Mouse (Mus musculus): ENCODE data around the gene Camk2g. TPM values are rescaled to one million over a fixed set of nuclear protein-coding genes. Genes with fewer than 3 reads are reported as not detected.

Gene Camk2g
- total and polyA plus RNA-seq, 3 experiments = 14.1 to 27.1 TPM; not detected in 1

DNA sequence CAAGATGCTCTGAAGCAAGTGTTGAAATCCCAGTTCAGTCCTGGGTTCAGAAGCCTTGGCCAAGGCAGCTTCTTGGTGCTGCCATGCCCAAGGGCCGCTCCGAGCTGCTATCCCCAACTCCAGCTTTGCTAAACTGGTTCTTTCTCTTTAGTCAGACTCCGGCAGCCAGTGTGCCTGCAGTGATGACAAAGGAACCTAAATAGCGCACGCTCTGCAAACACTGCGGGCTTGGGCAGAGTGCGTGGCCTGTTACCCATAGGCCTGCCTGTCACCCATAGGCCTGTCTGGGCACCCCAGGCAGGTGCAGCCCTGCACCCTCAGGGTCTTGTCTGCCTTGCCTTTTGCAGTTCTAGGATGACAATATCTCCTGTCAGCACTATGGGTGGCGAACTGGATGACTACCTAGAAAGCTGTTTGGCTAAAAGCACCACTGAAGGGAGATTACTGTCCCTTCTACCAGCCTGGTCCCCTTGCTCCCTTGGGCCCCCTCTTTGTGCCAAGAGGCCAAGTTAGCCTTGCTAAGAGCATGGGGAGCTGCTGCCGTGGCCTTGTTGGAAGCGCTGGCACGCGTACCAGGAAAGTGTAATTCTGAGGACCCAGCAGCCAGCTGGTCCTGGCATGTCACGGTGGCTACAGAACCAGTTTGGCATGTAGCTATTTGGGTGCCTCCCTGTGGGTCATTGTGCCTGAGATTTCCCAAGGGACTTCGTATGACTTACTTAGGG is 12.4 kb upstream of the Camk2g start:
- Histone ChIP-seq H3K9me3 (replicated peaks; ENCODE audit: insufficient read depth, low read length) (no peaks in the 10 kb centered on the region), H3K79me2 (ENCODE audit: control insufficient read depth, insufficient read depth, low read length, poor library complexity) (no peaks in the 10 kb centered on the region), H3K4me3 (ENCODE audit: control insufficient read depth in 1 of 2, insufficient read depth in 1 of 2, low read depth in 2 of 2, low read length in 2 of 2) (no peak overlapping the region), H3K4me1 (ENCODE audit: control insufficient read depth in 1 of 2, insufficient read depth in 2 of 2, low read length in 2 of 2) (peaks cover 0 to 2% of the 10 kb centered on the region in 2 experiments; a peak in 1 of 4 replicates), H3K9ac (ENCODE audit: control insufficient read depth, low read depth, low read length, poor library complexity, severe bottlenecking) (no peak overlapping the region), H3K36me3 (ENCODE audit: control insufficient read depth in 1 of 2, insufficient read depth in 2 of 2, low read length in 2 of 2) (no peaks in the 10 kb centered on the region), H3K27ac (ENCODE audit: control insufficient read depth, low read depth, low read length) (no peak overlapping the region), H3K27me3 (ENCODE audit: control insufficient read depth in 1 of 2, insufficient read depth in 2 of 2, low read length in 2 of 2) (peaks cover 4 to 5% of the 10 kb centered on the region in 2 experiments)
- DNase-seq (ENCODE audit: low read depth, low spot score) = no peak
- no peak for TF ChIP-seq POLR2AphosphoS5 (IDR thresholded peaks at IDR 0.05; ENCODE audit: borderline replicate concordance, low read depth, low read length)
- TF ChIP-seq GABPA (IDR thresholded peaks at IDR 0.05; ENCODE audit: low read depth, low read length) = no peak
- no peak for TF ChIP-seq TCF12 (IDR thresholded peaks at IDR 0.05; ENCODE audit: low read depth, low read length)
- TF ChIP-seq CHD1 (IDR thresholded peaks at IDR 0.05; ENCODE audit: low read depth, low read length) = no peak
- no peak for TF ChIP-seq MAX (IDR thresholded peaks at IDR 0.05; ENCODE audit: low read length)
- no peak for TF ChIP-seq JUND (IDR thresholded peaks at IDR 0.05; ENCODE audit: low read depth, low read length)
- TF ChIP-seq MXI1 (IDR thresholded peaks at IDR 0.05; ENCODE audit: low read depth, low read length) = no peak
- TF ChIP-seq SIN3A (IDR thresholded peaks at IDR 0.05; ENCODE audit: low read length) = no peak
- no peak for TF ChIP-seq USF2 (IDR thresholded peaks at IDR 0.05; ENCODE audit: borderline replicate concordance in 1 of 2, insufficient read depth in 1 of 2, low read depth in 1 of 2, low read length in 2 of 2)
- TF ChIP-seq GATA1 (IDR thresholded peaks at IDR 0.05; ENCODE audit: low read depth, low read length) = no peak
- no peak for TF ChIP-seq RCOR1 (IDR thresholded peaks at IDR 0.05; ENCODE audit: low read depth, low read length)
- TF ChIP-seq TBP (IDR thresholded peaks at IDR 0.05; ENCODE audit: low read depth, low read length) = no peak
- TF ChIP-seq ELF1 (IDR thresholded peaks at IDR 0.05; ENCODE audit: low read depth, low read length) = no peak
- TF ChIP-seq ZNF384 (IDR thresholded peaks at IDR 0.05; ENCODE audit: low read depth, low read length) = no peak
- no peak for TF ChIP-seq MAFK (IDR thresholded peaks at IDR 0.05; ENCODE audit: borderline replicate concordance, low read depth, low read length)
- no peak for TF ChIP-seq MYB (IDR thresholded peaks at IDR 0.05; ENCODE audit: low read depth, low read length)

DNA sequence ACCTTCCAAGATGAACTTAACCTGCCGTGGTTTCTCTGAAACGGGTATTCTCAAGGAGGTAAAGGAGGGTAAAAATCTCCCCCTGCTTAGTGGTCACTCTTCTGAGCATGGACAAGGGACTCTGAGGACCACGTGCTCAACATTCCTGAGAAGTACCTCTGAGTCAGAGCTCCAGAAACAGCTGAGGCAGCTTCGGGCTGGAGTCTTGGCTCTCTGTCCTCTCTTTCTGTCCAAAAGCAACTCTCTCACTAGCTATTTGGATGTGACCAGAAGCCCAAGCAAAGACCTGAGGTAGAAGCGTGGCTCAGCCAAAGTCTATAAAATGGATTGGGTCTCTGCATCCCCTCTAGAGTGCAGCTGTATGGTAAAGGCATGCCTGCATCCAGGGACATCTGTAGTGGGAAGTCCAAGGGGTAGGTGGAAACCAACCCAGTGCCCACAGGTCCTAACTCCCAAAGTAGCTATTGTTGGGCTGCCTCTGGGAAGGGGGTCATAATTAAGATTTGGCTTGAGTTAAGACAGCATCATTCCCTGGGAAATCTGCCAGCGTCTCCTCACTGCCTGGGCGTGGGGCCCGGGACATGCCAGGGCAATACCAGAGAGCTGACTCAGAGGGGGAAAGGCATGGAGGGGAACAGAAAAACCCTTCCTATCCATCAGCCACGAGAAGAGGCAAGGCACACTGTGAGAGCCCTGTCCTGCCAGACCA is 11.2 kb upstream of the Camk2g start:
- DNase-seq (ENCODE audit: low read depth, low spot score) = no peak
- Histone ChIP-seq H3K4me3 (ENCODE audit: control insufficient read depth in 1 of 2, insufficient read depth in 1 of 2, low read depth in 2 of 2, low read length in 2 of 2) (no peak overlapping the region), H3K36me3 (ENCODE audit: control insufficient read depth in 1 of 2, insufficient read depth in 2 of 2, low read length in 2 of 2) (no peaks in the 10 kb centered on the region), H3K4me1 (ENCODE audit: control insufficient read depth in 1 of 2, insufficient read depth in 2 of 2, low read length in 2 of 2) (peaks cover 0 to 2% of the 10 kb centered on the region in 2 experiments; a peak in 1 of 4 replicates), H3K9ac (ENCODE audit: control insufficient read depth, low read depth, low read length, poor library complexity, severe bottlenecking) (no peak overlapping the region), H3K27me3 (ENCODE audit: control insufficient read depth in 1 of 2, insufficient read depth in 2 of 2, low read length in 2 of 2) (peaks cover 4 to 5% of the 10 kb centered on the region in 2 experiments), H3K79me2 (ENCODE audit: control insufficient read depth, insufficient read depth, low read length, poor library complexity) (no peaks in the 10 kb centered on the region), H3K27ac (ENCODE audit: control insufficient read depth, low read depth, low read length) (no peak overlapping the region), H3K9me3 (replicated peaks; ENCODE audit: insufficient read depth, low read length) (no peaks in the 10 kb centered on the region)
- TF ChIP-seq TCF12 (IDR thresholded peaks at IDR 0.05; ENCODE audit: low read depth, low read length) (no peak), MAX (IDR thresholded peaks at IDR 0.05; ENCODE audit: low read length) (no peak), GABPA (IDR thresholded peaks at IDR 0.05; ENCODE audit: low read depth, low read length) (no peak), UBTF (IDR thresholded peaks at IDR 0.05; ENCODE audit: borderline replicate concordance, insufficient read depth, low read depth, low read length) (no peak), MEF2A (IDR thresholded peaks at IDR 0.05; ENCODE audit: extremely low read depth, insufficient replicate concordance, low read depth, low read length, poor library complexity, severe bottlenecking) (no peak), SIN3A (IDR thresholded peaks at IDR 0.05; ENCODE audit: low read length) (no peak), KAT2A (conservative IDR thresholded peaks at IDR 0.05; ENCODE audit: low read depth, low read length) (no peak), POLR2AphosphoS5 (IDR thresholded peaks at IDR 0.05; ENCODE audit: borderline replicate concordance, low read depth, low read length) (no peak), NELFE (IDR thresholded peaks at IDR 0.05; ENCODE audit: low read depth, low read length) (no peak), TAL1 (IDR thresholded peaks at IDR 0.05; ENCODE audit: low read length) (no peak), E2F4 (IDR thresholded peaks at IDR 0.05; ENCODE audit: borderline replicate concordance, low read depth, low read length) (no peak), NRF1 (IDR thresholded peaks at IDR 0.05; ENCODE audit: insufficient read depth, low read depth, low read length, poor library complexity, severe bottlenecking) (no peak), RAD21 (IDR thresholded peaks at IDR 0.05; ENCODE audit: low read depth, low read length) (no peak), MAZ (IDR thresholded peaks at IDR 0.05; ENCODE audit: low read depth, low read length) (no peak), POLR2AphosphoS2 (IDR thresholded peaks at IDR 0.05; ENCODE audit: low read length) (no peak), CHD2 (IDR thresholded peaks at IDR 0.05; ENCODE audit: low read length) (no peak), USF1 (IDR thresholded peaks at IDR 0.05; ENCODE audit: low read depth, low read length) (no peak), RCOR1 (IDR thresholded peaks at IDR 0.05; ENCODE audit: low read depth, low read length) (no peak), MAFK (IDR thresholded peaks at IDR 0.05; ENCODE audit: borderline replicate concordance, low read depth, low read length) (no peak)
